Mouse (Mus musculus): ENCODE data around the gene Lacc1.
"Not testable (repeated sequence)": the region's sequence is repeated elsewhere in the genome, so short reads cannot be mapped to it uniquely, and the experiment has no call there.

The Lacc1 gene

GRCm38 (mm10) chr14:77036226-77037046 lies at the start of gene Lacc1, which contains the start of gene Ccdc122:
Lacc1 (minus strand) TSS chr14:77036904.
Ccdc122 (plus strand) TSS chr14:77036772.
- DNase-seq, result peak; percentile 13

GRCm38 (mm10) chr14:77081248-77081647 lies 44.5 kb upstream of the Lacc1 start:
- no peak for DNase-seq

GRCm38 (mm10) chr14:77069361-77069760 lies 32.7 kb upstream of the Lacc1 start:
- no peak for DNase-seq

GRCm38 (mm10) chr14:77053288-77053687 lies 16.6 kb upstream of the Lacc1 start:
- DNase-seq, result no peak

GRCm38 (mm10) chr14:77037832-77038425 lies 1.2 kb upstream of the Lacc1 start:
- DNase-seq, result no peak

GRCm38 (mm10) chr14:77037330-77037729 lies 626 bp upstream of the Lacc1 start:
- DNase-seq, result no peak

- no peak for DNase-seq
Measured at GRCm38 (mm10) chr14:77034970-77035369, 1.7 kb downstream of the Lacc1 start.

- DNase-seq, result no peak
Measured at GRCm38 (mm10) chr14:77034175-77034915, 2.4 kb downstream of the Lacc1 start.

- no peak for DNase-seq
Measured at GRCm38 (mm10) chr14:77033391-77033790, 3.3 kb downstream of the Lacc1 start.

GRCm38 (mm10) chr14:77032433-77032832 lies 4.3 kb downstream of the Lacc1 start:
- DNase-seq, result no peak

GRCm38 (mm10) chr14:77030808-77031207 lies 5.9 kb downstream of the Lacc1 start:
- no peak for DNase-seq

- no peak for DNase-seq
Measured at GRCm38 (mm10) chr14:77029319-77030054, 7.2 kb downstream of the Lacc1 start.

GRCm38 (mm10) chr14:77024499-77024898 lies 12.2 kb downstream of the Lacc1 start:
- DNase-seq, result no peak

GRCm38 (mm10) chr14:77017211-77017610 lies 19.5 kb downstream of the Lacc1 start:
- no peak for DNase-seq

- not testable (repeated sequence) for DNase-seq
Measured at GRCm38 (mm10) chr14:77016783-77017182, 19.9 kb downstream of the Lacc1 start.

GRCm38 (mm10) chr14:77011804-77012203 lies 24.9 kb downstream of the Lacc1 start:
- DNase-seq, result peak; percentile 72

GRCm38 (mm10) chr14:77008238-77008637 lies 28.5 kb downstream of the Lacc1 start:
- peak; percentile 41 for DNase-seq

- DNase-seq, result no peak
Measured at GRCm38 (mm10) chr14:77005566-77005965, 31.1 kb downstream of the Lacc1 start.

GRCm38 (mm10) chr14:77004740-77005139 lies 32.0 kb downstream of the Lacc1 start:
- DNase-seq, result no peak

GRCm38 (mm10) chr14:76990351-76990750 lies 46.4 kb downstream of the Lacc1 start:
- not testable (repeated sequence) for DNase-seq

GRCm38 (mm10) chr14:76981781-76982180 lies 54.9 kb downstream of the Lacc1 start:
- no peak for DNase-seq

- DNase-seq, result no peak
Measured at GRCm38 (mm10) chr14:76981176-76981575, 55.5 kb downstream of the Lacc1 start.

GRCm38 (mm10) chr14:76979569-76979968 lies 57.1 kb downstream of the Lacc1 start:
- no peak for DNase-seq
